Mouse (Mus musculus) brain, embryonic 14.5 days (tissue): Measurements from ENCODE around the gene Amot.

Experiments
- CTCF ChIP-seq: fragments of 200-500 bp; IDR thresholded peaks from 2 replicates; pipeline ENCODE4 v1.5.1; 2012; ENCODE audit warnings: inconsistent platforms, mild to moderate bottlenecking, moderate library complexity, borderline replicate concordance; ENCODE audit not compliant: insufficient read depth, insufficient read length; ENCODE audit errors: extremely low read depth
- POLR2A ChIP-seq: fragments of 200-500 bp; IDR thresholded peaks from 2 replicates; pipeline ENCODE4 v1.6.1; 2012; ENCODE audit warnings: mild to moderate bottlenecking, inconsistent platforms, borderline replicate concordance; ENCODE audit not compliant: poor library complexity, insufficient read depth, insufficient read length, severe bottlenecking; ENCODE audit errors: extremely low read depth

GRCm38 (mm10) chrX:145479942-145480341 lies 25.0 kb downstream of the Amot start:
- TF ChIP-seq CTCF (no peak), POLR2A (no peak)
